Mouse (Mus musculus) forebrain, embryonic 10.5 days (tissue): ENCODE results near the gene Ugt1a10. TPM values are rescaled to one million over a fixed set of nuclear protein-coding genes. Genes with fewer than 3 reads are reported as not detected.
"Not testable (repeated sequence)": the region's sequence is repeated elsewhere in the genome, so short reads cannot be mapped to it uniquely, and the experiment has no call there.

Source experiments
- DNase-seq: peaks from one replicate; pipeline ENCODE4 v3.0.0-alpha.2; 2017; ENCODE audit warnings: low spot score; ENCODE audit errors: extremely low spot score
- H3K27ac ChIP-seq: fragments of 300-500 bp; sonication (generic); 2 replicates; pipeline ENCODE4 v1.5.1; 2016; ENCODE audit warnings: mild to moderate bottlenecking
- H3K27me3 ChIP-seq: fragments of 300-500 bp; sonication (generic); 2 replicates; pipeline ENCODE4 v1.6.1; 2016; ENCODE audit warnings: mild to moderate bottlenecking; ENCODE audit not compliant: poor library complexity, severe bottlenecking
- H3K36me3 ChIP-seq: fragments of 300-500 bp; sonication (generic); replicated peaks from 2 replicates; pipeline ENCODE4 v1.6.1; 2016; ENCODE audit warnings: mild to moderate bottlenecking, moderate library complexity
- H3K4me1 ChIP-seq: fragments of 300-500 bp; sonication (generic); 2 replicates; pipeline ENCODE4 v1.6.1; 2016
- H3K4me3 ChIP-seq: fragments of 300-500 bp; sonication (generic); 2 replicates; pipeline ENCODE4 v1.5.1; 2016; ENCODE audit warnings: mild to moderate bottlenecking, moderate library complexity
- H3K9me3 ChIP-seq: fragments of 300-500 bp; sonication (generic); 2 replicates; pipeline ENCODE4 v1.6.1; 2016; ENCODE audit warnings: mild to moderate bottlenecking, moderate library complexity
- WGBS: fragments of 180-500 bp; shearing (Covaris S2); methylation state at CpG from one replicate; pipeline ENCODE4 v1.1.7; 2016; 5-methylcytosine and 5-hydroxymethylcytosine counted together
- polyA plus RNA-seq: library from polyadenylated mRNA; unstranded; fragments of >200 nt; fragmentation: Nextera tagmentation; extraction: Ambion mirVana; gene quantifications from 2 replicates; pipeline ENCODE4 v1.2.1, GENCODE M21; 2016

Gene Ugt1a10
- polyA plus RNA-seq, 1 experiment from 2014 or later = not detected

DNA sequence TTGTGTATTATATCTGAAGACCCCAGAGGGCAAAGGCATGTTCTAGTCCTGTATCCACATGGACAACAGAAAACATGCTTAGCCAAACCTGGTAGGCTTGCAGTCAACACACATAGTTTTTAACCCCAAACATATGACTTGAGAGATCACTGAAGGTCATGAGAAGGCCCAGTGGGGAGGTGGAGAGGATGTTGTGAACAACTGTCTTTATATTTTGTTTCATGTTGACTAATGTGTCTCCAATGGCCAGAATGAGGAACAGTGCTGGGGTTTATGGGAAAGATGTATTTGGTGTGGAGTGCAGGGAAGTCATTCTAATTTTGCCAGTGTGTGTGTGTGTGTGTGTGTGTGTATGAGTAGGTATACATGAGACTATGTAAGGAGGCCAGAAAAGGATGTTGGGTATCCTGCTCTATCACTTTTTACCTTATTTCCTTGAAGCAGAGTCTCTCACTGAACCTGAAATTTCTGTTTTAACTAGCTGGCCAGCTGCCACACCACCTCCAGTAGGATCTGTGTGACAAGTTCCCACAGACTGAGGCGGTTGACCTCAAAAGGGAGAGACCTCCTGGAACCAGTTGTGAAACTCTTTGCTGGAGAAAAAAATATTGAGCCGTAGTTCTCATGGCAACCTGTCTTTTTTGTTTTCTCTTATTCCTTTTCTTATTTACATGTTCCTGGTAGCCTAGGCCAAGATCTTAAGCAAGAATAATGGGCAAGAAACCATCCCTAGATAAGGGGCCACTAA, 169.0 kb downstream of the Ugt1a10 start:
- Histone ChIP-seq H3K4me1 (no peaks in the 10 kb centered on the region), H3K9me3 (peaks cover 40% of the 10 kb centered on the region), H3K27me3 (no peaks in the 10 kb centered on the region), H3K27ac (no peak overlapping the region), H3K36me3 (no peaks in the 10 kb centered on the region), H3K4me3 (no peak overlapping the region)
- peak; percentile 27 for DNase-seq
- WGBS = 74% methylated on average over 2 of the region's 2 CpGs

- H3K9me3 ChIP-seq = peaks cover 51% of the 10 kb centered on the region
These were observed 170.1 kb downstream of the Ugt1a10 start for GRCm38 (mm10) chr1:88225301-88225700.

DNA sequence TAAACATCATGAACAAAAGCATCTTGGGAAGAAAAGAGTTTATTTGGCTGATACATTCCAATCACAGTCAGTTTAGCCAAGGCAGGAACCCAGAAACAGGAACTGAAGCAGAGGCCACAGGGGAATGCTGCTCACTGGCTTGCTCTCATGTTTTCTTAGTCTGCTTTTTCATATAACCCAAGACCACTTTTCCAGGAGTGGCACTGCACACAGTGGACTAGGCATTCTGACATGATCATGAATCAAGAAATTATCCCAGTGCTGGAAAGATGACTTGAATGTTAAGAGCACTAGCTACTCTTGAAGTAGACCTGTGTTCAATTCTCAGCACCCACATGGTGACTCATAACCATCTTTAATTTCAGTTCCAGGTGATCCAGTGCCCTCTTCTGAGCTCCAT, 170.6 kb downstream of the Ugt1a10 start:
- Histone ChIP-seq H3K4me1 (no peaks in the 10 kb centered on the region), H3K9me3 (peaks cover 56% of the 10 kb centered on the region), H3K27me3 (no peaks in the 10 kb centered on the region), H3K36me3 (no peaks in the 10 kb centered on the region), H3K27ac (no peak overlapping the region), H3K4me3 (no peak overlapping the region)
- DNase-seq = peak; percentile 14

More at GRCm38 (mm10) chr1:88225301-88225700, 170.1 kb downstream of the Ugt1a10 start:
- H3K4me1 ChIP-seq, H3K27ac ChIP-seq, DNase-seq, H3K36me3 ChIP-seq, H3K4me3 ChIP-seq, H3K27me3 ChIP-seq: not testable (repeated sequence)
- 43% methylated on average over 2 of the region's 2 CpGs for WGBS

GRCm38 (mm10) chr1:88226670-88227379, 171.6 kb downstream of the Ugt1a10 start, which contains the start of gene Mroh2a:
Gene Mroh2a, plus strand, starts transcription at chr1:88226986.
- DNase-seq = peak; percentile 17

GRCm38 (mm10) chr1:88227482-88227881, 172.3 kb downstream of the Ugt1a10 start:
- peak; percentile 14 for DNase-seq
- H3K36me3 ChIP-seq = no peaks in the 10 kb centered on the region
- no peak overlapping the region for H3K4me3 ChIP-seq
- no peaks in the 10 kb centered on the region for H3K27me3 ChIP-seq
- peaks cover 73% of the 10 kb centered on the region for H3K9me3 ChIP-seq
- H3K27ac ChIP-seq = no peak overlapping the region
- 67% methylated on average over 2 of the region's 2 CpGs for WGBS
- H3K4me1 ChIP-seq = no peaks in the 10 kb centered on the region

More at GRCm38 (mm10) chr1:88226670-88227379, 171.6 kb downstream of the Ugt1a10 start, which contains the start of gene Mroh2a:
- H3K9me3 ChIP-seq = peaks cover 66% of the 10 kb centered on the region
- H3K27me3 ChIP-seq = no peaks in the 10 kb centered on the region
- no peaks in the 10 kb centered on the region for H3K4me1 ChIP-seq
- no peak within 1 kb of the TSS for H3K4me3 ChIP-seq
- WGBS = 58% methylated on average over 5 of the region's 5 CpGs
- no peaks in the 10 kb centered on the region for H3K36me3 ChIP-seq
- H3K27ac ChIP-seq = no peak within 1 kb of the TSS

DNA sequence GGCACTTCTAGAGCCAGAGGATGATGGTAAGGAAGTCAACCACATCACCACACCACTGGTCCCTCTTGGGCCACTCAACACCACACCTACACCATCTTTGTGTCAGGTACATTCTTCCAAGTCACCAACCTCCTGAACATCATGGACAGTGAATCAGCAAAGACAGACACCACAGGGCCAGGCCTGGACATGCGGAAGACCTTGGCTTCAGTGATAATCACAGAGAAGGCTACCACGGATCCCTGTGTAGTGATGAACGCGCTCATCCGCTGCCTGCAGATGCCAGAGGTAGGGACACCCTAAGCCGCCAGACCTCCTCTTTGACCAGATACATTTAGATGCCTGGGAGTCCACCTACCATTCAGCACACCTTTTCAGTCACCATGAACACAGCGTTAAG, 172.9 kb downstream of the Ugt1a10 start:
- Histone ChIP-seq H3K9me3 (peaks cover 79% of the 10 kb centered on the region), H3K4me3 (no peak overlapping the region), H3K4me1 (no peaks in the 10 kb centered on the region), H3K27me3 (no peaks in the 10 kb centered on the region), H3K36me3 (no peaks in the 10 kb centered on the region), H3K27ac (no peak overlapping the region)
- 71% methylated on average over 7 of the region's 7 CpGs for WGBS
- no peak for DNase-seq

- H3K4me3 ChIP-seq = no peak overlapping the region
- 85% methylated on average over 3 of the region's 3 CpGs for WGBS
- peaks cover 94% of the 10 kb centered on the region for H3K9me3 ChIP-seq
- H3K36me3 ChIP-seq = no peaks in the 10 kb centered on the region
- no peaks in the 10 kb centered on the region for H3K4me1 ChIP-seq
- DNase-seq = no peak
- no peak overlapping the region for H3K27ac ChIP-seq
- no peaks in the 10 kb centered on the region for H3K27me3 ChIP-seq
These were observed 174.4 kb downstream of the Ugt1a10 start for GRCm38 (mm10) chr1:88229566-88229965.

GRCm38 (mm10) chr1:88229986-88230385, 174.8 kb downstream of the Ugt1a10 start:
- DNase-seq = no peak
- WGBS = 87% methylated on average over 5 of the region's 5 CpGs
- no peak overlapping the region for H3K4me3 ChIP-seq

GRCm38 (mm10) chr1:88230421-88230820, 175.2 kb downstream of the Ugt1a10 start:
- DNase-seq = no peak
- Histone ChIP-seq H3K4me3 (no peak overlapping the region), H3K27me3 (no peaks in the 10 kb centered on the region), H3K27ac (no peak overlapping the region), H3K36me3 (no peaks in the 10 kb centered on the region), H3K4me1 (no peaks in the 10 kb centered on the region), H3K9me3 (peaks cover 100% of the 10 kb centered on the region)
- 75% methylated on average over 7 of the region's 7 CpGs for WGBS

More at GRCm38 (mm10) chr1:88229986-88230385, 174.8 kb downstream of the Ugt1a10 start:
- Histone ChIP-seq H3K4me1 (no peaks in the 10 kb centered on the region), H3K9me3 (peaks cover 98% of the 10 kb centered on the region), H3K27ac (no peak overlapping the region), H3K36me3 (no peaks in the 10 kb centered on the region), H3K27me3 (no peaks in the 10 kb centered on the region)

DNA sequence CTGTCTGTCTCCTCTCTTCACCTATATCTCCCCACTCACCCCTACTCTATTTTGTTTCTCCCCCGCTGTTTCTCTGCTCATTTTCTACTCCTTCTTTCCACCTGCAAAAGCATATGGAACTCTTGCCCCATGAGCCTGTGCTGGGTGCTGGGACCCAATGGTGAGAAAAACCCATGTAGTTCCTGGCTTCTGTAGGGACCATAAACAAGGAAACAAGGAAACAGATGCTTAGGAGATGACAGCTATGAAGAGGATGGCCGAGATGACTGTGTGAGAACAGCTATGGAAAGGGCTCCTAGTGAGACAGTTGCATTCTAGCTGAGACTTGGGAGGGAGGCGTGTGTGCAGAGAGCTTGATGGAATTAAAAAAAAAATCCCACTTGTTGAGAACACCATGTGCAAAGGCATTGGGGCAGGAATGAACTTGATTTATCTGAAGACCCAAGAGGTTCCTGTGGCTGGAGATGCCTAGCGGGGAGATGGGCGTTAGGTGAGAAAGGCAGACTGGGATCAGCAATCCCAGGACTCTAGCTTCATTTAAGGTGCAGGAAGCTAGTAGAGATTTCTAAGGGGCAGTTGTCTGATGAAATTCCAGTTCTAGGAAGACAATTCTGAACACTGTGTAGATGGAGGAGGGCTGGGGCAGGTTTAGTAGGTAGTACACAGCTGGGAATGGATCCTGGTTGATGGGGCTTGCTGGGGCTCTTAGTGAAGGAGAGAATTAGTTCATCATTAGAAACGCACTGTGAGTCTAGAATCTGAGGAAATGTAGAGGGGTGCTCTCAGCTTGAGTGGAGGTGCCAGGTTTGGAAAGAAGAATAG, 176.0 kb downstream of the Ugt1a10 start:
- no peaks in the 10 kb centered on the region for H3K27me3 ChIP-seq
- no peaks in the 10 kb centered on the region for H3K4me1 ChIP-seq
- peaks cover 100% of the 10 kb centered on the region for H3K9me3 ChIP-seq
- no peak for DNase-seq
- H3K27ac ChIP-seq = no peak overlapping the region
- H3K4me3 ChIP-seq = no peak overlapping the region
- 80% methylated on average over 6 of the region's 6 CpGs for WGBS
- H3K36me3 ChIP-seq = no peaks in the 10 kb centered on the region

DNA sequence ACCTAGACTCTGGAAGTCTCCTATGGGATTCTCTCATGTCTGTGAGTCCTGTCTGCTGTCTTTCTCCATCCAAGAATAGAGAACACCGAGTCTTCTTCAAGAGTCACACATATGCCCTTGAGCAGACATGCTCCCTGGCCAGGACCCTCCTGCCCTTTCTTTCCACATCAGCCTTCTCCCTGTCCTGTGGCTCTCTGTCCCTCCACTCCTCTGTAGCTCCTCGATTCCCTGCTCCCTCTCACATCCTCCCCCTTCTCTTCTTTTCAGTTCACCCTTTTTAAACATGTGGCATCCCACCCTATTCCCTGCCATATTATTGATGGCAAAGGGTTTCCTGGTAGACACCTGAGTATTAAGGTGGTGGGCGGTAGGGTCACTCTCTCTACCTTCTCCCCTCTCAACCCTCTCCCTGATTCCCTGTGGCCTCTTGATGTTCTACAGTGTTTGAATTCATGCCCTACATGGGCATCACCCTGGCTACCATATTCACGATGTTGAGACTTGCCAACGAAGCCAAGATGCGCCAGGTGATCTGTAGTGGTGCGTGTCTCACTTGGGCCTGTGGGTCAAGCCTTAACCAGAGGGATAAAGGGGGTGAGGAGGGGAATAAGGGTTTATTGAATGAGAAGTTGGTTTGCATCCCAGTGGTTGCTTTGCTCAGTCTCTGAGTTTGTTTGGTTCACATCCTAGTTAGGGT, 176.8 kb downstream of the Ugt1a10 start:
- Histone ChIP-seq H3K36me3 (no peaks in the 10 kb centered on the region), H3K27me3 (no peaks in the 10 kb centered on the region), H3K27ac (no peak overlapping the region), H3K4me1 (no peaks in the 10 kb centered on the region), H3K4me3 (no peak overlapping the region), H3K9me3 (peaks cover 98% of the 10 kb centered on the region)
- no peak for DNase-seq
- WGBS = 72% methylated on average over 7 of the region's 7 CpGs

DNA sequence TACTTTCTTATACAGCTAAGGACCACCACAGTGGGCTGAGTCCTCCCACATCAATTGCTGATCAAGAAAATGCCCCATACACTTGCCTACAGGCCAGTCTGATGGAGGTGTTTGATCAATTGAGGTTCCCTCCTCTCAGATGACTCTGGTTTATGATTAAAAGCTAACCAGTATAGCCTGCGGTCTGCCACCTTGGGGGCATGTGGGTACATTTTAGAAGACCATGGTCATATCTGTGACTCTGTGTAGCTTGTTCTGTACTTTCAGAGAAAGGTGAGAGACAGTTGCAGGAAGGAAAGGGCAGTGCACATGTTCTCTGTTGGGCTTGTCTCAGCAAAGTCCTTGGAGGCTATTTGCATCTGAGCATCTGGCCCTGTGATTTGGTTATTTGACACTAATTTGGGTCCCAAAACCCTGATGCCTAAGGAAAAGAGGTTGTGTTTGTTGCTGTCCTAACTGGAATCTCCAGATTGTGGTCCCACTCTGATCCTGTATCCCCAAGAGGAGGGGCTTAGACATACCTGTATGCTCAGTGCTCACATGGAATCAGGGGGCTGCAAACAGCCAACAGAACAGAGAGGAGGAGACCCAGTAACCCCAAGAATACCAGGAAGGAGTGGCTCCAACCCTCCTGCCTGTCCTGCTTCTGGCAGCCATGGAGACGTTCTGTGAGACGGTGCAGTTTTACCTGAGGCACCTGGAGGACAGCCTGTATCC, 177.6 kb downstream of the Ugt1a10 start:
- no peaks in the 10 kb centered on the region for H3K4me1 ChIP-seq
- no peak for DNase-seq
- H3K27me3 ChIP-seq = no peaks in the 10 kb centered on the region
- H3K27ac ChIP-seq = no peak overlapping the region
- H3K9me3 ChIP-seq = peaks cover 98% of the 10 kb centered on the region
- no peak overlapping the region for H3K4me3 ChIP-seq
- WGBS = 56% methylated on average over 3 of the region's 3 CpGs
- no peaks in the 10 kb centered on the region for H3K36me3 ChIP-seq
